Mouse (Mus musculus) heart, postnatal 36 days (tissue): Measurements from ENCODE around the gene Aldh3a2. TPM values are rescaled to one million over a fixed set of nuclear protein-coding genes. Genes with fewer than 3 reads are reported as not detected.
A peak's percentile ranks its signal among the peaks of the same experiment; 100 is the strongest.
"Not testable (repeated sequence)": the region's sequence is repeated elsewhere in the genome, so short reads cannot be mapped to it uniquely, and the experiment has no call there.

Experiments used
- DNase-seq, 2 experiments: peaks; one replicate each; pipeline ENCODE4 v3.0.0; 2021 to 2022
- intact Hi-C: fragments of 180-260 bp; cut with DNase I; formaldehyde crosslinking; loops from one replicate; pipeline ENCODE4 v1.15.1; 2025
- total RNA-seq, 2 experiments: library from RNA; stranded (reverse); gene quantifications; 2 replicates each; pipeline ENCODE4 v1.2.3; 2021

Gene Aldh3a2
- 10 to 100 TPM; 35.3 to 41.7 TPM for total RNA-seq

- peak; percentile 95 for DNase-seq
- intact Hi-C loops, result loop anchor here (2.0 to 10.0 kb wide), 3 partner anchors 34 to 332 kb away; partner anchors contain the start of gene Map2k3
Observed at GRCm38 (mm10) chr11:61266551-61267533, at the start of gene Aldh3a2. Gene Aldh3a2 (minus strand): TSS chr11:61267464.

GRCm38 (mm10) chr11:61316864-61317263, 49.6 kb upstream of the Aldh3a2 start:
- no peak for DNase-seq
- intact Hi-C loops, result no loop called here

DNA sequence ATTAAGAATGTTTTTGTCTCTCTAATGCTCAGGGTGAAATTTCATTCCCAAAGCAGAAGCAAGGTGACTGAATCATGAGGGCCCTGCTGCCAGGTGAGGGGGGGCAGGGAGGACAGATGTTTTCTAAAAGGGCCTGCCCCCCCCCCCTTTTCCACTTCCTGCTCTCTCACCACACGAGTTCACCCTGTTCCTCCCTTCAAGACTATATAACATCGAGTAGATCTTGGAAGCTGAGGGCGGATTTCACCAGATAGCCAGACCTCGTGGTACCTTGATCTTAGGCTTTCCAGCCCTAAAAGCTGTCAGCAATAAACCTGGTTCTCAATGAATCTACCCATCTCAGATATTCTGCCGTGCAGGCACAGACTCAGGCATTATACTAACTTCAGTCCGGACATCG, 43.1 kb upstream of the Aldh3a2 start:
- DNase-seq, result no peak
- intact Hi-C loops, result no loop called here

GRCm38 (mm10) chr11:61309831-61310230, 42.6 kb upstream of the Aldh3a2 start:
- no peak for DNase-seq
- intact Hi-C loops, result no loop called here

GRCm38 (mm10) chr11:61307795-61308194, 40.5 kb upstream of the Aldh3a2 start:
- no peak for DNase-seq
- intact Hi-C loops, result no loop called here

DNA sequence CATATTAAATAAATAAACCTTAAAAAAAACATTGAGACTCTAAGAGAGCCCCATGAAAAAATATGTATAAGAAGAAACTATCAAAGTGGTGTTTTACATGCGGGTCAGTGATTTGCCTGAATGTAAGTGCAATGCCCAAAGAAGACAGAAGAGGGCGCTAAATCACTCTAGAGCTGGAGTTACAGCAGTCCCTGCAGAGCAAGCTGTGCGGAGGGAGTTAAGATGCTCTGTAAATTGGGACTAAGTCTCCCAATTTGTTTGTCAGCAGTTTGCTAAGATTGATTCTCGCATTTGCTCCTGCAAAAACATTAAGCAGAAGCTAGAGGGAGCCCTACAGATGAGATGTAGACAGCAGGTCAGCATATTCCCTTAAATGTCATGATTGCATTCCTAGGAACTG, 38.1 kb upstream of the Aldh3a2 start:
- DNase-seq, result peak; percentile 26 to 34
- intact Hi-C loops, result no loop called here

GRCm38 (mm10) chr11:61304535-61304934, 37.3 kb upstream of the Aldh3a2 start:
- intact Hi-C loops, result loop anchor here (5.0 kb wide), 1 partner anchor 62 kb away; no protein-coding TSS in a partner anchor

GRCm38 (mm10) chr11:61300716-61301392, 33.6 kb upstream of the Aldh3a2 start:
- intact Hi-C loops, result loop anchor here (2.0 to 5.0 kb wide), 2 partner anchors 34 to 59 kb away; partner anchors contain the start of gene Aldh3a2
- peak; percentile 18 to 30 for DNase-seq

More at GRCm38 (mm10) chr11:61304535-61304934, 37.3 kb upstream of the Aldh3a2 start:
- not testable (repeated sequence) for DNase-seq

GRCm38 (mm10) chr11:61300205-61300604, 32.9 kb upstream of the Aldh3a2 start:
- intact Hi-C loops, result loop anchor here (2.0 to 5.0 kb wide), 2 partner anchors 33 to 58 kb away; partner anchors contain the start of gene Aldh3a2

DNA sequence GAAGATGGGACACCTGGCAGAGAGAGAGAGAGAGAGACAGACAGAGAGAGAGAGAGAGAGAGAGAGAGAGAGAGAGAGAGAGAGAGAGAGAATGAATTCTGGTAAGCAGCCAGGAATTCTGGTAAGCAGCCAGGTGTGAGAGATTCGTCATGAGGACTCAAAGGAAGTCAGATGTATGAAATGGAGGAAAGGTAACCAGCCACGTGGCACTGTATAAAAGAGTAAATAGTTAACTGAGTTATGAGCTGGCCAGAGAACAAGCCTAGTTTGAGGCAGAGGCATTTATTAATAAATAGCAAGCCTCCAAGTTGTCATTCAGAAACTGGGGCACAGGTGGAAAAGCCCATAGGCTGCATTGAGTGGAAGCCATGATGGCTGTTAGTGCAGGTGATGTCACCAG, 30.6 kb upstream of the Aldh3a2 start:
- DNase-seq, result no peak
- intact Hi-C loops, result no loop called here

More at GRCm38 (mm10) chr11:61300205-61300604, 32.9 kb upstream of the Aldh3a2 start:
- DNase-seq, result no peak

GRCm38 (mm10) chr11:61297326-61297725, 30.1 kb upstream of the Aldh3a2 start:
- DNase-seq, result no peak
- intact Hi-C loops, result no loop called here

GRCm38 (mm10) chr11:61296556-61296955, 29.3 kb upstream of the Aldh3a2 start:
- no peak for DNase-seq

DNA sequence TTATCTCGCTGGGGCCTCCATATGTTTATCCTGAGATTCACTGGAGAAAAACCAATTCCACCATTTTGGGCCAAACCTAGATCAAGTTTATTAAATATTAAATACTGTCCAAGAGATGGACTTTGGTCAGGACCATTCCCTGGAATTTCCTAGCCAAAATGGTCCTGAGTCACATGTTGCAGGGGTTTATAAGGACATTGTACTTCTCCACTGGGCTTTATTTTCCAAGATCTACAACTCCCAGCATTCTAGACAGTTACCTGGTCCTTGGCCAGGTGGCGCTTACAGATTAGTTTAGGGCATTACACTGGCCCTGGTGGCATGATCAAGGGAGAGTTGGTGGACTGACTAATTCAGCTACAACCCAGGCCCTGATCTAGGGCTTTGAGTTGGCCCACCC, 28.3 kb upstream of the Aldh3a2 start:
- no peak for DNase-seq
- intact Hi-C loops, result no loop called here

More at GRCm38 (mm10) chr11:61296556-61296955, 29.3 kb upstream of the Aldh3a2 start:
- intact Hi-C loops, result no loop called here

- DNase-seq, result no peak
- intact Hi-C loops, result no loop called here
Observed at GRCm38 (mm10) chr11:61294431-61294830, 27.2 kb upstream of the Aldh3a2 start.

- DNase-seq, result no peak
- intact Hi-C loops, result no loop called here
Observed at GRCm38 (mm10) chr11:61293251-61293650, 26.0 kb upstream of the Aldh3a2 start.

GRCm38 (mm10) chr11:61284323-61284722, 17.1 kb upstream of the Aldh3a2 start:
- no peak for DNase-seq
- intact Hi-C loops, result no loop called here

- DNase-seq, result no peak
- intact Hi-C loops, result no loop called here
Observed at GRCm38 (mm10) chr11:61283414-61284049, 16.3 kb upstream of the Aldh3a2 start.

DNA sequence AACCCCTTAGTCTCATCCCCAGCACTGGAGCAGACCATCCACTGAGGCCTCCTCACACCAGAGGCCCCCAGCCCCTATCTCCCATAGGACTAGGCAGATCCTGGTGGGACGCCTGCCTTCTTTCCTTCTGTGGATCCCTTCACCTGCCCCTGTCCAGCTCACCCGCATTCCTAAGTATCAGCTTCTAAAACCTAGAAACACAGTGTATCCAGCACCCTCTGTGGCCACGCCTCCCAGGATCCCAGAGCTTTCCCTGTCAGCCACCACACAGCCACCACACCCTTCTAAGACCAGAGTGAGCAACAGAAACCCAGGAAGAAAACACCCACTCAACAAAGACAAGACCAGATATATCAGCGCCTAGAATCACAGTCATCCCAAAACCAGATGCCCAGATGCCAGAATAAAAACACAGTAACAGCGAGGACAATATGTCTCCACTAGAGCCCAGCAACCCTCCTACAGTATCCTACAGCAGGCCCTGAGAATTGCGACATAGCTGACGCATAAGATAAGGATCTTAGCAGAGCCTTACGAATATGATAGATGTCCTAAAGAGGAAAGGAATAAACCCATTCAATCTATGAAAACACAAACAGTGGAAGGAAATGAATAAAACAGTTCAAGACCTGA, 11.3 kb upstream of the Aldh3a2 start:
- intact Hi-C loops, result no loop called here
- no peak for DNase-seq

DNA sequence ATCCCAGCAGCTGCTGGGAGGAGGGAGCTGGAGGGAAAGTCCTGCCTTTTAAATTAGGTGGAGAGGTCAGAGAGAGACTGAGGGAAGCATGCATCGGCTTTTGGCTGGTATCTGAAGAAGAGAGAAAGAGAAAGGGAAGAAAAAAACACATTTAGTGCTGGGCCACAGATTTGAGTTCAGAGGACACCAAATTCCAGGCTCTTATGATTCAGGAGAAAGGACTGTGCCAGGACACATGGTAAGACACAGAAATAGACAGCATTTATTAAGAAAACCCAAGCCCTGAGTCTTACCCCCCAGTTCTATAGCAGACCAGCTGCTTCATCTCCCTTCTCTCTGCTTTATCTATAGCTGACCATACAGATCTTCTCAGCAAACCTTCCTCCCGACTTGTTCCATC, 10.7 kb upstream of the Aldh3a2 start:
- intact Hi-C loops, result no loop called here
- no peak for DNase-seq

GRCm38 (mm10) chr11:61276482-61276881, 9.2 kb upstream of the Aldh3a2 start:
- no peak for DNase-seq
- intact Hi-C loops, result no loop called here
